Mouse (Mus musculus): Measurements from ENCODE around the gene Abcb8.

DNA sequence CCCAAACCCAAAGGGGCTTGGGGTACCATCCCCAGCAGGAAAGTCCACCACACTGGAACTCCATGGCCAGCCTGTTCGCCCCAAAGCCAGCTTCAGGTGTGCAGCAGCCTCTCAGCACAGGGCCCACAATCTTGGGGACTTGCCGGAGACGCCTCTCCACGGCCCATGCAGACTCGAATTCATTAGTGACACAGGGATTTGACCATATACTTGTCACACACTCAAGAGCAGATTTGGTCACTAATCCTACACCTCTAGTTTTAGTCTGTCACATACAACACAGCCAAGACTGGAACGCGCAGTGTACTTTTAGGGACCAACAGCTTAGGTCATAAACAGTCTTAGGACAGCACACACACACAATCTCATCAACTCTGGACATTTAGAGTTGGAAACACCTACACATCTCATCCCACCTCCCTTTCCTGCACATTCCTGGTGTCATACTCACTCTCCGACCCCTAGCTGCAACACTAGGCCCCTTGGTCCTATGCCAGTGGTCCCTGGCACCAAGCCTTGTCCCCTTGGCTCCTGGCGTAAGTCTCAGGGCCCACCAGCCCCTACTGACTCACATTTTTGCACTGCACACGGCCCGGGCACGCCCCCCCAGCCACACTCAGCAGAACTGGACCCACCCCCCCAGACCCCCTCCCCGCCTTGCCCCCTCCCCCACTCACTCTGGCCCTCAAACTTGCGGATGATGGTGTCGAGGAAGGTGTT is 42.8 kb upstream of the Abcb8 start:
- TF ChIP-seq CTCF (IDR thresholded peaks at IDR 0.05; ENCODE audit: insufficient read depth, low read depth, low read length) (no peak), POLR2A (IDR thresholded peaks at IDR 0.05; ENCODE audit: insufficient read depth, low read depth, low read length) (no peak)

Measured in olfactory bulb, adult 2 months (tissue).